Mouse (Mus musculus) gastrocnemius, postnatal 4 days (tissue): ENCODE measurements around the gene Pxn. TPM values are rescaled to one million over a fixed set of nuclear protein-coding genes. Genes with fewer than 3 reads are reported as not detected.
A peak's percentile ranks its signal among the peaks of the same experiment; 100 is the strongest.
"Not testable (repeated sequence)": the region's sequence is repeated elsewhere in the genome, so short reads cannot be mapped to it uniquely, and the experiment has no call there.

Source experiments
- DNase-seq, 2 experiments: peaks; one replicate each; pipeline ENCODE4 v3.0.0; 2021 to 2022; ENCODE audit warnings: low spot score in 2 of 2, mixed read lengths in 2 of 2
- total RNA-seq, 2 experiments: library from RNA; stranded (reverse); gene quantifications; 2 replicates each; pipeline ENCODE4 v1.2.3; 2021

Gene Pxn
- total RNA-seq, 2 experiments from 2014 or later = 170 to 175 TPM

- peak in 1 of 2 experiments; percentile 55 for DNase-seq
These were observed 1.7 kb downstream of the Pxn start for GRCm38 (mm10) chr5:115507981-115508858.

- peak in 1 of 2 experiments; percentile 77 for DNase-seq
These were observed 2.3 kb downstream of the Pxn start for GRCm38 (mm10) chr5:115508859-115509147.

- DNase-seq = no peak
These were observed 2.9 kb downstream of the Pxn start for GRCm38 (mm10) chr5:115509321-115509761.

- DNase-seq = no peak
These were observed 3.6 kb downstream of the Pxn start for GRCm38 (mm10) chr5:115509790-115510689.

- DNase-seq = no peak
These were observed 5.9 kb downstream of the Pxn start for GRCm38 (mm10) chr5:115512375-115512774.

- DNase-seq = no peak
These were observed 6.8 kb downstream of the Pxn start for GRCm38 (mm10) chr5:115513246-115513645.

GRCm38 (mm10) chr5:115513721-115514120 lies 7.2 kb downstream of the Pxn start:
- no peak for DNase-seq

- DNase-seq = no peak
These were observed 7.9 kb downstream of the Pxn start for GRCm38 (mm10) chr5:115514346-115514745.

GRCm38 (mm10) chr5:115514896-115515587 lies 8.6 kb downstream of the Pxn start:
- DNase-seq = peak in 1 of 2 experiments; percentile 67

- no peak for DNase-seq
These were observed 9.8 kb downstream of the Pxn start for GRCm38 (mm10) chr5:115516081-115516907.

GRCm38 (mm10) chr5:115516908-115517307 lies 10.4 kb downstream of the Pxn start:
- no peak for DNase-seq

- DNase-seq = no peak
These were observed 11.0 kb downstream of the Pxn start for GRCm38 (mm10) chr5:115517501-115517900.

GRCm38 (mm10) chr5:115518214-115518613 lies 11.7 kb downstream of the Pxn start:
- not testable (repeated sequence) for DNase-seq

GRCm38 (mm10) chr5:115520325-115520869 lies 13.9 kb downstream of the Pxn start:
- DNase-seq = no peak

GRCm38 (mm10) chr5:115521553-115522461 lies 15.3 kb downstream of the Pxn start:
- peak in 1 of 2 experiments; percentile 16 for DNase-seq

GRCm38 (mm10) chr5:115522531-115522930 lies 16.1 kb downstream of the Pxn start:
- no peak for DNase-seq

GRCm38 (mm10) chr5:115522981-115523499 lies 16.6 kb downstream of the Pxn start:
- DNase-seq = peak in 1 of 2 experiments; percentile 21

- no peak for DNase-seq
These were observed 17.5 kb downstream of the Pxn start for GRCm38 (mm10) chr5:115523971-115524370.

GRCm38 (mm10) chr5:115524471-115524870 lies 18.0 kb downstream of the Pxn start:
- DNase-seq = no peak
